8 mouse cellular contexts compared by ENCODE assay signal in the genomic region with DNA sequence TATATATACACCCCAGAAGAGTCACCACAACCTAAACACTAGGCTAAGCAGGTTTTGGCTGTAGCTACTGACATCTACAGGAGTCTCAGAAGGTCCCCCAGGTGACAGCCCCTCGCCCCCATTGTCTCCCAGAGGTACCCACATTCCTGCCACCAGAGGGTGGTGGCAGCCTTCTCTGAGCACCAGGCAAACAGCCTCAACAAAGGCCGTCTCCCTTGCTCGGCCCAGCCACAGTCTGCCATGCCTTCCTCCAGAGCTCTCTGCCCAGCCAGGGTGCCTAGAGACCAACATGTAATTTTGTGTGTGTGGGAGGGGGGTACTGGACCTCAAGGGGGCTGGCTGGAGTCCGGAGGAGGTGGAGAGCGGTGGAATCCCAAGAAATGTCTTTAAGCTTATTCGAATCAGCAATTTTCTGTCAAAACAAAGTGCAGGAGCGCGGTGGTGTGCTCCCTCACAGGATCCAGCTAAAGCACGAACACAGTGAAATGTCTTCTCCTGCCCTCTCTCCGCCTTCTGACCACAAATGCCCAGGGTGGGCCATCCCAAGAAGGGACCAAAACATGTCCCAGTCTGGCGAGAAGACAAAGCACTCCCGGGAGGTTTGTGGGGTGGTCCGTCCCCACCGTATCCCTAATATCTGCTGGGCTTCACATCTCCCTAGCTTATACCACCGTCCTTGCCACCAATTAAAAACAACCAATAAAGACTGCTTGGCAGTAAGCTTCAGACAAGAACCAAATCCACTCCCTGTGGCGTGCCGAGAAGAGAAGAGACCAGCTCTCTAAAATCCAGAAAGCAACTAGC.
DNase-seq lines count a peak whose midpoint lies in the region; ATAC-seq and TF ChIP-seq lines count a peak whose summit lies in the region.

No protein-coding gene starts in this region.

- no peaks in the 10 kb centered on the region for H3K27me3 ChIP-seq in embryonic facial prominence, embryonic 12.5 days
- H3K27me3 ChIP-seq in limb, embryonic 10.5 days (ENCODE audit: low read depth, poor library complexity, severe bottlenecking) = no peaks in the 10 kb centered on the region
- H3K27me3 ChIP-seq in midbrain, embryonic 12.5 days = peaks cover 15% of the 10 kb centered on the region

- peak overlapping the region; percentile 44 for H3K9ac ChIP-seq in embryonic facial prominence, embryonic 12.5 days
- H3K9ac ChIP-seq in midbrain, embryonic 12.5 days (replicated peaks) = 0 out of 2 replicates have a peak overlapping the region, but pooled peaks have one; percentile 28

- TF ChIP-seq CTCF in left cerebral cortex, adult 2 months (IDR thresholded peaks at IDR 0.05) = peak; percentile 55

- intact Hi-C loops in left cerebral cortex, adult 2 months (cut with DNase I) = loop anchor here (2.0 to 5.0 kb wide), 3 partner anchors 39 to 63 kb away; a partner anchor contains a TSS
- intact Hi-C loops in heart, postnatal 10 days (cut with DNase I) = loop anchor here (1.0 kb wide), 1 partner anchor 63 kb away; a partner anchor contains a TSS

- peak overlapping the region; percentile 39 for H3K4me2 ChIP-seq in embryonic facial prominence, embryonic 12.5 days (replicated peaks)
- H3K4me2 ChIP-seq in midbrain, embryonic 12.5 days (replicated peaks) = peak overlapping the region; percentile 35

- H3K9me3 ChIP-seq in embryonic facial prominence, embryonic 12.5 days = no peaks in the 10 kb centered on the region
- no peaks in the 10 kb centered on the region for H3K9me3 ChIP-seq in limb, embryonic 10.5 days (replicated peaks)
- H3K9me3 ChIP-seq in midbrain, embryonic 12.5 days = no peaks in the 10 kb centered on the region

- H3K27ac ChIP-seq in left cerebral cortex, adult 2 months = no peak overlapping the region
- H3K27ac ChIP-seq in embryonic facial prominence, embryonic 12.5 days = peak overlapping the region; percentile 94
- H3K27ac ChIP-seq in limb, embryonic 10.5 days = peak overlapping the region; percentile 93
- peak overlapping the region; percentile 70 for H3K27ac ChIP-seq in midbrain, embryonic 12.5 days (replicated peaks)

- no peak overlapping the region for H3K4me3 ChIP-seq in left cerebral cortex, adult 2 months
- H3K4me3 ChIP-seq in embryonic facial prominence, embryonic 12.5 days = 0 out of 2 replicates have a peak overlapping the region, but pooled peaks have one; percentile 4
- H3K4me3 ChIP-seq in limb, embryonic 10.5 days = peak overlapping the region; percentile 38
- no peak overlapping the region for H3K4me3 ChIP-seq in midbrain, embryonic 12.5 days

- ATAC-seq in embryonic facial prominence, embryonic 12.5 days (ENCODE audit: insufficient number of reproducible peaks, insufficient read depth, low FRiP score, low TSS enrichment) = peak; percentile 66; the same call in 1 of the 2 replicates
- peak; percentile 67 for ATAC-seq in midbrain, embryonic 12.5 days (ENCODE audit: low FRiP score, low read depth)

- no peaks in the 10 kb centered on the region for H3K36me3 ChIP-seq in embryonic facial prominence, embryonic 12.5 days
- H3K36me3 ChIP-seq in limb, embryonic 10.5 days = peaks cover 11% of the 10 kb centered on the region; the same call in 1 of the 2 replicates
- no peaks in the 10 kb centered on the region for H3K36me3 ChIP-seq in midbrain, embryonic 12.5 days

- 10% methylated on average over 17 of the region's 17 CpGs for WGBS in embryonic facial prominence, embryonic 12.5 days
- WGBS in limb, embryonic 10.5 days = 18% methylated on average over 17 of the region's 17 CpGs
- 20% methylated on average over 17 of the region's 17 CpGs for WGBS in midbrain, embryonic 12.5 days

- no peak for DNase-seq in left cerebral cortex, adult 2 months (ENCODE audit: extremely low spot score in 1 of 2, low spot score in 2 of 2)
- DNase-seq in left cerebral cortex, adult 8-10 months (ENCODE audit: low spot score in 2 of 2) = no peak
- DNase-seq in heart, postnatal 10 days = peak; percentile 80 to 84
- peak; percentile 87 for DNase-seq in limb, embryonic 10.5 days (ENCODE audit: low spot score)
- peak; percentile 63 for DNase-seq in urinary bladder, postnatal 25 days (ENCODE audit: low spot score)
- DNase-seq in left cerebral cortex, adult 9 months (ENCODE audit: low spot score in 2 of 2) = no peak

- H3K4me1 ChIP-seq in embryonic facial prominence, embryonic 12.5 days = peaks cover 73% of the 10 kb centered on the region
- peaks cover 96% of the 10 kb centered on the region for H3K4me1 ChIP-seq in limb, embryonic 10.5 days
- H3K4me1 ChIP-seq in midbrain, embryonic 12.5 days = peaks cover 44% of the 10 kb centered on the region

Comparison
In these comparisons a context has a peak if more than half of its experiments do, and no peak if none do; other contexts are left out.
1. DNase-seq: peak in heart, postnatal 10 days (2 of 2), limb, embryonic 10.5 days (single experiment) and urinary bladder, postnatal 25 days (single experiment); none in left cerebral cortex, adult 2 months (0 of 2), left cerebral cortex, adult 8-10 months (0 of 2) and left cerebral cortex, adult 9 months (0 of 2).
2. H3K4me3 ChIP-seq: peak in embryonic facial prominence, embryonic 12.5 days (single experiment) and limb, embryonic 10.5 days (single experiment); none in left cerebral cortex, adult 2 months (single experiment) and midbrain, embryonic 12.5 days (single experiment).